Mouse (Mus musculus) adrenal gland, postnatal 10 days (tissue): ENCODE measurements around the gene Dnmt3a. TPM values are rescaled to one million over a fixed set of nuclear protein-coding genes. Genes with fewer than 3 reads are reported as not detected.

Experiments
- DNase-seq: peaks from one replicate; pipeline ENCODE4 v3.0.0; 2021; ENCODE audit warnings: mixed read lengths
- total RNA-seq, 2 experiments: library from RNA; stranded (reverse); gene quantifications; 2 replicates each; pipeline ENCODE4 v1.2.3; 2021

The Dnmt3a gene
- total RNA-seq, 2 experiments from 2014 or later, result 98.7 to 133 TPM

GRCm38 (mm10) chr12:3787041-3787440, 18.8 kb upstream of the Dnmt3a start:
- DNase-seq, result no peak

- no peak for DNase-seq
These were observed 18.3 kb upstream of the Dnmt3a start for GRCm38 (mm10) chr12:3787541-3787940.

GRCm38 (mm10) chr12:3788421-3789051, 17.3 kb upstream of the Dnmt3a start:
- peak; percentile 53 for DNase-seq

- DNase-seq, result no peak
These were observed 16.1 kb upstream of the Dnmt3a start for GRCm38 (mm10) chr12:3789626-3790185.

GRCm38 (mm10) chr12:3791257-3791656, 14.6 kb upstream of the Dnmt3a start:
- DNase-seq, result no peak

- DNase-seq, result peak; percentile 97
These were observed 14.1 kb upstream of the Dnmt3a start for GRCm38 (mm10) chr12:3791732-3792131.

GRCm38 (mm10) chr12:3792248-3792647, 13.6 kb upstream of the Dnmt3a start:
- no peak for DNase-seq

GRCm38 (mm10) chr12:3795569-3795968, 10.2 kb upstream of the Dnmt3a start:
- DNase-seq, result no peak

GRCm38 (mm10) chr12:3799551-3799950, 6.3 kb upstream of the Dnmt3a start:
- DNase-seq, result no peak

- peak; percentile 90 for DNase-seq
These were observed 471 bp downstream of the Dnmt3a start for GRCm38 (mm10) chr12:3806271-3806684.

- DNase-seq, result peak; percentile 90
These were observed 1.1 kb downstream of the Dnmt3a start for GRCm38 (mm10) chr12:3806703-3807547.

- peak; percentile 88 for DNase-seq
These were observed 2.0 kb downstream of the Dnmt3a start for GRCm38 (mm10) chr12:3807548-3808395.

GRCm38 (mm10) chr12:3808396-3808981, 2.7 kb downstream of the Dnmt3a start:
- peak; percentile 70 for DNase-seq

- DNase-seq, result no peak
These were observed 3.8 kb downstream of the Dnmt3a start for GRCm38 (mm10) chr12:3809520-3810180.

GRCm38 (mm10) chr12:3810455-3810854, 4.6 kb downstream of the Dnmt3a start:
- DNase-seq, result no peak

- no peak for DNase-seq
These were observed 5.8 kb downstream of the Dnmt3a start for GRCm38 (mm10) chr12:3811596-3811995.

- no peak for DNase-seq
These were observed 6.4 kb downstream of the Dnmt3a start for GRCm38 (mm10) chr12:3812251-3812650.

- DNase-seq, result no peak
These were observed 7.3 kb downstream of the Dnmt3a start for GRCm38 (mm10) chr12:3813138-3813537.

GRCm38 (mm10) chr12:3815386-3815785, 9.6 kb downstream of the Dnmt3a start:
- no peak for DNase-seq

- DNase-seq, result no peak
These were observed 11.2 kb downstream of the Dnmt3a start for GRCm38 (mm10) chr12:3817033-3817432.

GRCm38 (mm10) chr12:3817566-3817965, 11.8 kb downstream of the Dnmt3a start:
- DNase-seq, result peak; percentile 81
